Mouse (Mus musculus) bone marrow, adult 2 months (tissue): ENCODE results near the gene Snrpb2. TPM values are rescaled to one million over a fixed set of nuclear protein-coding genes. Genes with fewer than 3 reads are reported as not detected.

Experiments
- H3K27ac ChIP-seq: fragments of 200-500 bp; 2 replicates; pipeline ENCODE4 v1.5.1; 2012; ENCODE audit warnings: low read depth, mild to moderate bottlenecking, control low read depth, inconsistent platforms, low read length; ENCODE audit not compliant: control insufficient read depth, poor library complexity, insufficient read depth
- H3K4me1 ChIP-seq: fragments of 200-500 bp; 2 replicates; pipeline ENCODE4 v1.6.1; 2011; ENCODE audit warnings: low read length; ENCODE audit not compliant: control insufficient read depth, insufficient read depth
- H3K4me3 ChIP-seq: fragments of 200-500 bp; replicated peaks from 2 replicates; pipeline ENCODE3; 2011; ENCODE audit warnings: mild to moderate bottlenecking, low read depth, low read length, control low read depth; ENCODE audit not compliant: control insufficient read depth
- CTCF ChIP-seq: fragments of 200-500 bp; IDR thresholded peaks from 2 replicates; pipeline ENCODE4 v1.5.1; 2011; ENCODE audit warnings: low read length, control low read depth; ENCODE audit not compliant: control insufficient read depth, insufficient read depth
- POLR2A ChIP-seq: fragments of 200-500 bp; IDR thresholded peaks from 2 replicates; pipeline ENCODE4 v1.6.1; 2011; ENCODE audit warnings: low read depth, mild to moderate bottlenecking, control low read depth, low read length, borderline replicate concordance; ENCODE audit not compliant: control insufficient read depth
- WGBS: fragments of 180-500 bp; shearing (Covaris S2); methylation state at CpG from one replicate; pipeline ENCODE4 v1.1.7; 2018; 5-methylcytosine and 5-hydroxymethylcytosine counted together
- polyA plus RNA-seq: library from polyadenylated mRNA; stranded (reverse); fragments of >200 nt; gene quantifications from 2 replicates; pipeline ENCODE4 v1.2.4, GENCODE M21; 2011; ENCODE audit warnings: low replicate concordance; ENCODE audit not compliant: missing spikeins, insufficient read depth, insufficient read length

The Snrpb2 gene
- polyA plus RNA-seq, 1 experiment = 70.5 TPM

GRCm38 (mm10) chr2:143114716-143115115 is 51.9 kb downstream of the Snrpb2 start:
- TF ChIP-seq POLR2A (no peak), CTCF (no peak)
- WGBS = 73% methylated on average over 4 of the region's 4 CpGs

GRCm38 (mm10) chr2:143117453-143117852 is 54.6 kb downstream of the Snrpb2 start:
- H3K4me3 ChIP-seq = no peak overlapping the region
- 49% methylated on average over 3 of the region's 3 CpGs for WGBS
- no peak overlapping the region for H3K27ac ChIP-seq
- no peak for TF ChIP-seq CTCF
- TF ChIP-seq POLR2A = no peak
- no peaks in the 10 kb centered on the region for H3K4me1 ChIP-seq

More at GRCm38 (mm10) chr2:143114716-143115115, 51.9 kb downstream of the Snrpb2 start:
- no peaks in the 10 kb centered on the region for H3K4me1 ChIP-seq
- no peak overlapping the region for H3K27ac ChIP-seq
- no peak overlapping the region for H3K4me3 ChIP-seq

- 81% methylated on average over 7 of the region's 7 CpGs for WGBS
- H3K4me3 ChIP-seq = no peak overlapping the region
- no peaks in the 10 kb centered on the region for H3K4me1 ChIP-seq
- no peak for TF ChIP-seq CTCF
- no peak for TF ChIP-seq POLR2A
- no peak overlapping the region for H3K27ac ChIP-seq
These were observed 55.4 kb downstream of the Snrpb2 start for GRCm38 (mm10) chr2:143118221-143118620.

Other genes with a start within 250 kb of the Snrpb2 start
- gene Kif16b, start 161.5 kb upstream of the Snrpb2 start, polyA plus RNA-seq = 2.3 and 4.0 TPM in 2 replicates
- gene Otor, start 15.4 kb downstream of the Snrpb2 start, polyA plus RNA-seq = not detected in 2 replicates